Mouse (Mus musculus) gastrocnemius, adult 18-20 months (tissue): Measurements from ENCODE around the gene Itsn1. TPM values are rescaled to one million over a fixed set of nuclear protein-coding genes. Genes with fewer than 3 reads are reported as not detected.

Source experiments
- DNase-seq: peaks from one replicate; pipeline ENCODE4 v3.0.0; 2021; ENCODE audit warnings: low spot score
- long read RNA-seq, 2 experiments: library from polyadenylated mRNA; stranded (forward); transcript quantifications; one replicate each; pipeline ENCODE4 v2.0.0; 2021
- total RNA-seq, 2 experiments: library from RNA; stranded (reverse); gene quantifications; 2 replicates each; pipeline ENCODE4 v1.2.3; 2021

Gene Itsn1
- 10 to 100 TPM; 62.8 to 63.5 TPM for total RNA-seq
- long read RNA-seq, experiment 1, full-length matches to known transcripts = 38 of 74 reads
- long read RNA-seq, experiment 1, partial matches to known transcripts = 11 of 74 reads
- long read RNA-seq, experiment 1, other reads (novel, unspliced or antisense) = 25 of 74 reads
- long read RNA-seq, experiment 2, full-length matches to known transcripts = 21 of 55 reads
- long read RNA-seq, experiment 2, partial matches to known transcripts = 11 of 55 reads
- long read RNA-seq, experiment 2, other reads (novel, unspliced or antisense) = 23 of 55 reads

GRCm38 (mm10) chr16:91729066-91729482, at the start of gene Itsn1:
Gene Itsn1 (plus strand): TSS chr16:91729281.
- DNase-seq = peak; percentile 99

DNA sequence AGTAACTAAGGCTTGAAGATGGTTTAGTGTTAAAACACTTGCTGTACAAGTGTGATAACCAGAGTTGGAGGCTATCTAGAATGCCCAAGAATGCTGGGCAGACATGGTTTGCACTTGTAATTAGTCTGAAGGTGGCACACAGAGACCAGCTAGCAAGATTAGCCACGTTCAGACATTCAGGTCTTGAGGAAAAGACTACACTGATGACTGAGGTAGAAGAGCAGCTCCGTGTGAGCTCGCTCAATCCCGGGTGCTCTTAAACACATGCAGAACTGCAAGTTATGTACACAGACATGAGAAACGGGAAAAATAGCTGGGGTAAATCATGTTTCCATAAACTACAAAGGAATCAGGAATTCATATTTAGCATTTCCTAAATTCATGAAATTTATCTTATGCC, 48.4 kb upstream of the Itsn1 start:
- DNase-seq = no peak

DNA sequence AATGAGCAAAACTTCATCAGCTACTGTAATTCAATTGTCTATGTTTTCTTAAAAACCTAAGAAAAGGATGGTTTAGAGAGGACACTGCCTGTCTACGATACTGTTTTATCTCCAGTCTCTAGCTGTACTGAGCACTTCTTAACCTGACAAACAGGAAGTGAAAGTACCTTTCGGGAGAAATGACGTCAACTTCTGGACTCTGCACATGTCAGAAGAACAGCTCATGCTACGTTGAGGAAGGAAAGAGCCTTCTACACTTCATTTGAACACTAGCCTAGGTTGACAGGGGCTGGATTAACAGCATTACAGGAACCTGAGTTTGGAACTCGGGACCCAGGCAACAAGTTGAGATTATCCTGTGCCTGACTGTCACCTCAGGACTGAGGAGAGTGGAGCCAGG, 43.6 kb upstream of the Itsn1 start:
- no peak for DNase-seq

GRCm38 (mm10) chr16:91686369-91686768, 42.7 kb upstream of the Itsn1 start:
- no peak for DNase-seq

DNA sequence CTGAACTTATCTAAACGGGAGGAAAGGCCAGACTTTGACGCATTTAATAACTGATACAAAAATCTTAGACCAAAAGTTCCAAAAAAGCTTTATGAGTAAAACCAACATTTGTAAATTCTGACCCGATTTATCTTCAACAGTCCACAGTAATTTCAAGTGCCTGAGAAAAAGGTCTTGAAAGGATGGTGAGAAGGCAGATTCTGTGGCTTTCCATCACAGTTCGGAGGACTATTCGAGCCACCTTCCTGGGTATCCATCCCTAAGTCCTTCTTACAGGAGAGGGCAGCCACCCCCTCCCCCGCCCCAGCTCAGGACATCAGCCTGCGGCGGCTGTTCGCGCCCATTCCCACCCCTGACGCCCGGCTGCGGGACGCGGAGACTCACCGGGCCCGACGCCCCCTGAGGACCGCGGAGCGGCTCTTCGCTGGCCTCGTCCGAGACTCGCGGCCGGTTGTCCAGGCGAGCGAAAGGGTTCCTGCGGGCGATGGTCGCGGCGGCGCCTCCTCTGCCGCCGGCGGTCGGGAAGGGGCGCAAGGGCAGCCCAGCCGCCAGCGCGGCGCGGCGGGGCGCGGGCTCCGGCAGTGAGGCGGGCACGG, 41.0 kb upstream of the Itsn1 start:
- DNase-seq = no peak

DNA sequence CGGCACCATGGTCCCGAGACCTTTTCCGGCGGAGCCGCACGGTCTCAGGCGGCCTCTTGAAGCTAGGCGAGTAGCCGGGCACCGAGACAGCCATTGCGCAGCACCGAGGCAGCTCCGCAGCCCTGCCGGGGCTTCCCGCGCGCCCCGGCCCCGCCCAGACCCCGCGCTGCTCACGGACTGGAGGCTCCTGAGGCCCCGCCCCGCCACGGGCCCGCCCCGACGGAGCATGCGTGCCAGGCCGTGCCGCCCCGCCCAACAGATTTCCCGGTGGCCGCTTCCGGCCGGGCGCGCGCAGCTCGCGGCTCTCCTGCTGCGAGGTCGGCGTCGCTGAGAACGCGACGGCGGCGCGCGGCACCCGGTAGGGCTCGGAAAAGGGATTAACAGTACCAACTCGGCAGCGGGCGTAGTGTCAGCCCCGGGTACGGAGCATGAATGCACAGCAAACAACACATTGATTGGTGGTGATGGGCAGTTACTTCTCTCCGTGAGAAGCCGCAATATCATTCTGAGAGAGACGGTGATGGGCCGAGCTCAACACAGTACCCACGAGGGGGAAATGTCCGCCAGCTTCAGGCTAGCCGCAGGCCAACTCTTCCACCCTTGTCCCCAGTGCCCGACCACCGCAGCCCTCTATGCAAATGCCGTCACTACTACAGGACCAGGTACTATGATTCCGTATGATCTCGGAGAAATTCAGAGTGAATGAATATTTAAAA, 40.3 kb upstream of the Itsn1 start, which contains the start of gene Donson:
Gene Donson (minus strand): TSS at position 152 of the 716 bp plus-strand sequence.
- DNase-seq = peak; percentile 92

- no peak for DNase-seq
These were observed 39.3 kb upstream of the Itsn1 start for GRCm38 (mm10) chr16:91689791-91690190.

DNA sequence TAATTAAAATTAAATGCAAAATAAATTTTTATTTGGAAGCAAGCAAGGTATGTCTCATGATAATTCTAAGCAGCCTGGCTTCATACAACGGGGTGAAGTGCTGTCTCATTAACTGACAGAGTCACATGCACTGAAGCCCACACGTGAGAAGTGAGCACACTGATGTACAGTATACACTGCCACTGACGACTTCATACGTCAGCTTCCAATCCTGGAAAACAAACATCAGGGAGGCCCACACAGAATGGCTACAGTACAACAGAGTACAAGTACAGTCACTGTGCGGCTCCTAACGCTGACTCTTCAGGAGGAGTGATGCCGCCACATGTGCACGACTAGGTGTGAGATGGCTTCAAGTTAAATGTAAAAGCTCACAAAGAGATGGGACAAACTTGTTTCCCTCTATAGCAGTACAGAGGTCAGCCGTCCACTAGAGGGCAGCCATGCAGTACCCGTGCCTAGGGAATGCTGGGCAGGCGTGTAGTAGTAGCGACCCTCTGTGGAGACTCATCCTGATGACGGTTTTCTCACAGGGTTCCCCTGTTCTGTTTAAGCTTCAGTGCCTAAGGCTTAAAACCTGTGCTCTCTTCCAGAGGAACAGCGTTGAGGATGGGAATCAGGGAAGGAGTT, 34.5 kb upstream of the Itsn1 start:
- peak; percentile 73 for DNase-seq

- peak; percentile 45 for DNase-seq
These were observed 33.8 kb upstream of the Itsn1 start for GRCm38 (mm10) chr16:91695108-91695755.

GRCm38 (mm10) chr16:91698995-91699394, 30.1 kb upstream of the Itsn1 start:
- no peak for DNase-seq

DNA sequence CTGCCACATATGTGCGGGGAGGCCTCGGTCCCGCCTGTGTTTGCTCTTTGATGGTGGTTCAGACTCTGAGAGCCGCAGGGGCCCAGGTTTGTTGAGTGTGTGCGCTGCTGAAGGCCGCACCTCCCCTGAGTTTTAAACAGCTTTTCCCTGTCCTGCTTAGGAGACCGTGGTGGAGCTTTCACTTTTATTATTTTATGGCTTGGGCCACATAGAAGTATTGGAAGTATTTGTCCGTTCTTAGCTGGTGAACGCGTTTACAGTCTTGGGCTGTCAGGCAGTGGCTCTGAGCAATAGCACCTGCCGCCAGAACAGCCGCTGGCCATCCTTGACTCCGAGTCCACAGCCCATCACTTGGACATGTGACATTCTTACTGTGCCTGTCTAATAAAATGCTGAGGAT, 27.2 kb upstream of the Itsn1 start:
- no peak for DNase-seq

DNA sequence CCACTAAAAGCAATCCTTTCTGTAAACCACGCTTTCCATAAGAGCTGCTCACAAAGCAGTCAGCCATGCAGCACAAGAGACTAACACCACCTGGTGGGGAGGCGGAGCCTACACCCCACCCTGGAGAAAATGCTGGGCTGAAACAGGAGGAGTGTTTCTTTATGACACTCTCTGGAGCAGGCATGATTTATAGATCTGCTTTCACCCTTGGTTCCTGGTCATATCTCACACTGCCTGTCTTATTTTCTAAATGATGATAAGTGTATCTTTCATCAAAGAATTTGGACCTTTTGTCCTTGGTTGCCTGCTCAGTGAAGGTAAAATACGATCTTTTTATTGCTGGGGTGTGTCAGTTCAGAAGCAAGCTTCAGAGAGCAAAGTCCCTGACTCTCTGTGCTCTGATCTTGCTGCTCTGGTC, 26.3 kb upstream of the Itsn1 start:
- no peak for DNase-seq

DNA sequence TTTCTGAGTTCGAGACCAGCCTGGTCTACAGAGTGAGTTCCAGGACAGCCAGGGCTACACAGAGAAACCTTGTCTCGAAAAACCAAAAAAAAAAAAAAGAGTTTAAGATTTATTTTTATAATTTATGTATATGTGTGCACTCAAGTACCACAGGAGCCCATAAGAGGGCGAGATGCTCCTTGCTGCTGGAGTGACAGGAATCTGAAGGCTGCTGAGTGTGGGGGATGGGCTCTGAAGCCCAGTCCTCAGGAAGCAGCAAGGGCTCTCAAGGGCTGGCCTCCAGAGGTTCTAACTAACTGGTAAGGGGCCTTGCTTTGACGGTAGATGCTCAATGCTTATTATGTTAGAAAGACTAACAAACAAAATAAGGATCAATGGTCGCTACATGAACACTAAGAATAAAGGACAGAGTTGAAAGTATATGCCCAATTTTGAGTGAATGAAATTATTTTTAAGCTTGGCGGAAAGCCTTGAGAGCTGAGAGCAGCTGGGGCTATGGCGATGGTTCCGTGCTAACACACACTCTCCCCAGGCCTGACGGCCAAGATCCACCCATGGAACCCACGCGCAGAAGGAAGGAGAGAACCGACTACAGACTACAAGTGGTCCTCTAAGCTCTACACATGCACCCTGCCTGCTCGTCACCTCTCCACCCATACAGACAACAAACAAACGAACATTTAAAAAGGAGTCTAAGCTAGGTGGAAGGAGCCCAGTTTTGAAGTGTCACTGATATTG, 24.3 kb upstream of the Itsn1 start:
- no peak for DNase-seq

DNA sequence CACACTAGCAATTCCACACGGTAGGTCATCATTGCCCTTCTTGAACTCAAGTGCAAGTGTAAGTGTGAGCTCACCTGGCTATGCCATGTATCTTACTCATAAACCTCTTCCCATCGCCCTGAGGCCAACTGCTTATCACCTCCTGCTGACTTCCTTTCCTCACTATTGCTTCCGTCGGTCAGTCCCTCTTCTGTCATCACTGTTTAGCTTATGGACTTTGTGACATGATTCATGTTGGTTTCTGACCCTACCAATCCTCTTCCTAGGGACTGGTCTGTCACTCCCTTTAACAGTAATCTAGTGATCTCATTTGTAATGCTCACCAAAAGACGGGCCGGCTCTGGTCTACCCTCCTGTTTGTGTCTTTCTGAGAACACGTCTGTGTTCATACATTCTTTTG, 18.8 kb upstream of the Itsn1 start:
- no peak for DNase-seq

DNA sequence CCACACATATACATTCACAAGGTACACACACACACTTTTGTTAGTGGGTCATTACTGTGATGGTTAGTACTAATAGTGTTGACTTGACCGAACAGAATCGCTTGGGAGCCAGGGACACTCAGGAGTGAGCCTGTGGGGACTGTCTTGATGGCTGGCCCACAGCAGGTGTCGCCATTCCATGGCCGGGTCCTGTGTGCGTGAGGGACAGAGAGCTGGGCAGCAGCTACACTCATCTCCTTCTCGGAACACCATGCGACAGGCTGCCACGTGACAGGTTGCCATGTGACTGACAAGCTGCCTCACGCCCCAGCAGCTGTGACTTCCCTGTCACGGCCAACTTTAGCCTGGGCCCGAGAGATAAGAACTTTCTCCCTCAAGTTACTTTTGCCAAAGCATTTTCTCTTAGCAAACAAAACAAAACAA, 12.1 kb upstream of the Itsn1 start:
- no peak for DNase-seq

DNA sequence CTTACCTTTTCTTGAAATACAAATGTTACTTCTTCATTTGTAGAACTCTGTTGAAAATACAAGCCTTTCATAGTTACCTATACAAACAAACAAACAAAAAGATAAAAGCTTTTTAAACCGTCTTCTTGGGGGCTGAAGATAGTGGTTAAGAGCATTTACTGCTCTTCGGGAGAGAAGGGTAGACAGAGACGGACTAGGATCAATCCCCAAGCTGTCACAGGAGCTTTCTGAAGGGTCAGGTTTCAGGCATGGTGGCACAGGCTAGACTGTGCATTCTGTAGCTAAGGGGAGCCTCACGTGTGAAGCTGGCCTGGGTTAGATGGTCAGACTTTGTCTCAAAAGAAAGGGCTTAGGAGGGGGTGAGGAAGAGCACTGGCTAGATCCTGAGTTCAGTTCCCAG, 11.7 kb upstream of the Itsn1 start:
- DNase-seq = no peak

GRCm38 (mm10) chr16:91724247-91724646, 4.8 kb upstream of the Itsn1 start:
- DNase-seq = peak; percentile 71

DNA sequence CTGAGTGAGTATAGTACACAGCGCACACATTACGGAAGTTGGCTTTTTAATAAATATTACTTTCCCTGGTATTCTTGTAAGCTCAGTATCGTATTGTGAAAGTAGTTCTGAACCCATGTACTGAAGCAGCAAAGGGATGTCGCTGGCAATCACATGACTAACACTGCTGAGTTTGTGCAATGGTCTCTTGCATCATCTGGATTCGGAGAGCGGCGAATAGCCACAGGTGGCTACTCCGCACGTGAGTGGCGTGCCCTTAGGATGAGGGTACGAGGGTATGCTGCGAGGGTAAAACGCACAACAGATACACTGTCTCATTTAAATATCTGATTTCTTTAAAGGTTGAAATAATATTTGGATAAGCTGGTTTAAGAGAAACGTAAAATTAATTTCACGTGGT, 1.6 kb upstream of the Itsn1 start:
- no peak for DNase-seq

DNA sequence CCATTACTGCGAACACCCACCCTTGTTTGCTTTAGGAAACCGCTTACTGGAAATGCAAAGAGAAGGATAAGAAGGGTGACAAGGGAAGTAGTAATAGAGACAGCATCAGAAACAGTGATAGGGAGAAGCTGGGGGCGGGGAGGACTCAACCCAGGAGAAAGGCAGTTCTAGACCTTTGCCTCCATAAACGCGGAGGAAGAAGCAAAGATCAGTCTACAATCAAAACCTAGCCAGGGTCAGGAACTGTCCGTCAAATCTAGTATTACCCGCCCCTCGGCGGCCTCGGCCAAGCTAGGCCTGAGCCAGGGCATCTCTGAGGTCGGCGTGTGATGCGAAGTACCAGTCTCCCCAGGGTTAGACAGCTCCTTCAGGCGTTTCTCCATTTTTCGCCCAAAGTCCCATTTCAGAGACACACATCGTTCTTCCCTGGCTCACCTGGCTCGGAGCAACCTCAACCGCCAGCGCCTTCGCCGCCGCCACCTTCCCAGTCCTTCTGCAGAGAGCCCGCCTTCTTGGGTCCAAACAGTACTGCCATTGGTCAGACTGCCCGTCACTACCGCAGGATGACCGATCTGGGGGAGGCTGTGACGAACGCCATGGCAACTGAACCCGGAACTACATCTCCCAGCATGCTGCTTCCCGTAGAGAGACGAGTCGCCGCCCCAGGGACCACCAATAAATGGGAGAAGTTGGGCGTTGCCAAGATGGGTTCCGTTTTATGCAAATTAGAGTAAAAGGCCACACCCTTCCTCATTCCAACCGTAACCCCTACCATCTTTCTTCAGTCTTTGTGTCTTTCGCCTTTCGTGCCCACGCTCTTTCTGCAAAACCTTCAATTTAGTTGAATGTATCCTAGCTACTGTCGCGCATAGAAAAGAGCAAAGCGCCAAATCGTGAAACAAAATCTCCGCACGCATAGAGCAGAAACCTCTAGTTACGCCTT, 687 bp upstream of the Itsn1 start, which contains the start of gene Cryzl1:
Gene Cryzl1 (minus strand): TSS at position 853 of the 943 bp plus-strand sequence.
- DNase-seq = peak; percentile 99
